Mouse (Mus musculus): ENCODE measurements around the gene Sprr2f.

Sprr2f gene

DNA sequence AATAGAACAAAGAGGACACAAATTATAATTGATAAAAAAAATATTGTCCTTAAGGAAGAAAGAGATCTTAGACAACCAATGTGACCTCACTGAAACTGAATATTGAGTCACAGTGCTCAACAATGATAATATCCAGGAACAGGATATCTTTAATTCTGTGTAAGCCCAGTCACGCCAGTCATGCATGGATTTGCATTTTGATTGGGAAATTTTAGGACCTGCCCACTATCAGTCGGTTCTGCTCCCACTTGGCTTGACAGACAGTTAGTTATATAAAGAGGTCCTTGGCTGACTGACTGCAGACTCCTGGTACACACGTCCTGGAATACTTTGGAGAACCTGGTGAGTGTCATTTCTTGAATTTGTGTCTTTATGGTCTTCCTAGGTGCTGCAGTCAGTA is at the start of gene Sprr2f:
Gene Sprr2f (plus strand): TSS at position 301 of the 400 bp plus-strand sequence.
- DNase-seq (ENCODE audit: low spot score in 2 of 2) = no peak

DNA sequence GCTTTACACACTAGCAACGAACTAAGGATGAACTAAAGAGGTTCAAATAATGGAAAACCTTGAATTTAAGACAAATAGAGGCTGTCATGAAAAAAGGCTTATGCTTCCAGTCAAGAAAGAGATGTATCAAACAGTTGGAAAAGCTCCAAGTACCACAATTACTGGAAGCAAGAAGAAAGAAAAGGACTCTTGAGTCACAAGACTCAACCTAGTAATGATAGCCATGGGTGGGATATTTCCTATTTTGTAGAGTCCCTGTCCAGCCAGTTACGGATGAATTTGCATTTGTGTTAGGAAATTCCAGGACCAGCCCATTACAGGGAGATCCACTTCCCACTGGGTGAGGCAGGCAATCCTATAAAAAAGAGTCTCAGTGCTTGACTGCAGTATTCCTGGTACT is 48.7 kb upstream of the Sprr2f start, which contains the start of gene Sprr2b:
Gene Sprr2b (plus strand): TSS at position 301 of the 400 bp plus-strand sequence.
- no peak for DNase-seq (ENCODE audit: low spot score in 2 of 2)

DNA sequence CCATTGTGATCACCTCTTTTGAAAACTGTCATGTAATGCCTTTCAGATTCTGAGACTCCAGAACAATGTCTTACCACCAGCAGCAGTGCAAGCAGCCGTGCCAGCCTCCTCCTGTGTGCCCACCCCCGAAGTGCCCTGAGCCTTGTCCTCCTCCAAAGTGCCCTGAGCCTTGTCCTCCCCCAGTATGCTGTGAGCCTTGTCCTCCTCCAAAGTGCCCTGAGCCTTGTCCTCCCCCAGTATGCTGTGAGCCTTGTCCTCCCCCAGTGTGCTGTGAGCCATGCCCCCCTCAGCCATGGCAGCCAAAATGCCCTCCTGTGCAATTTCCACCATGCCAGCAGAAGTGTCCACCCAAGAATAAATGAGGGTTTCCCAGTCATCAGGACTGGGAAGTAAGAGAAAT is 47.6 kb upstream of the Sprr2f start:
- DNase-seq (ENCODE audit: low spot score in 2 of 2) = no peak

DNA sequence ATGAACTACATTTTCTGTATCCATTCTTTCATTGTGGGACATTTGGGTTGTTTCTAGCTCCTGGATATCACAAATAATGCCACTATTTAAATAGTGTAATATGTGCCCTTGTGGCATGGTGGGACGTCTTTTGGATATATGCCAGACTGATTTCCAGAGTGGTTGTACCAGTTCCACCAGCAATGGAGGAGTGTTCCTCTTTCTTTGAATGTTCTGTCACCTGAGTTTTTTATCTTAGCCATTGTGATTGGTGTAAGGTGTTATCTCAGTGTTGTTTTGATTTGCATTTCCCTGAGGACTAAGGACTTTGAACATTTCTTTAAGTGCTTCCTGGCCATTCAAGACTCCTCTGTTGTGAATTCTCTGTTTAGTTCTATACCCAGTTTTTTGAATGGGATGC is 28.7 kb upstream of the Sprr2f start:
- DNase-seq (ENCODE audit: low spot score in 2 of 2) = no peak

- DNase-seq (ENCODE audit: low spot score in 2 of 2) = no peak
Observed at GRCm38 (mm10) chr3:92338840-92339239, 26.1 kb upstream of the Sprr2f start, which contains the start of gene Sprr2d. Gene Sprr2d (plus strand): TSS chr3:92339140.

DNA sequence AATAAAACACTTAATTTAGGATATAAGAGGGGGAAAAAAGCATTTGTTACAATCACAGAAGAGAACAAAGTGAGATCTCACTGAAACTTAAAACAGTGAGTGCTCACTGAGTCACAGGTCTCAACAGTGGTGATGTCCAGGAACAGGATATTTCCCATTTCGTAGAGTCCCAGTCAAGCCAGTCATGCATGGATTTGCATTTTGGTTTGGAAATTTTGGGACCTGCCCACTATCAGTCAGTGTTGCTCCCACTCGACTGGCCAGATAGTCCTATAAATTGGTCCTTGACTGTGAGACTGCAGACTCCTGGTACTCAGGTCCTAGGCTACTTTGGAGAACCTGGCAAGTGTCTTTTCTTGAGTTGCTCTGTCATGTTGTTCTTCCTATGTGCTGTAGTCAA is 13.1 kb upstream of the Sprr2f start, which contains the start of gene Sprr2e:
Gene Sprr2e (plus strand): TSS at position 301 of the 400 bp plus-strand sequence.
- no peak for DNase-seq (ENCODE audit: low spot score in 2 of 2)

GRCm38 (mm10) chr3:92361619-92362018 is 3.4 kb upstream of the Sprr2f start:
- no peak for DNase-seq (ENCODE audit: low spot score in 2 of 2)

- DNase-seq (ENCODE audit: low spot score in 2 of 2) = no peak
Observed at GRCm38 (mm10) chr3:92373613-92374012, 8.6 kb downstream of the Sprr2f start.

- no peak for DNase-seq (ENCODE audit: low spot score in 2 of 2)
Observed at GRCm38 (mm10) chr3:92385385-92385784, 20.4 kb downstream of the Sprr2f start, which contains the start of gene Sprr2h. Gene Sprr2h (plus strand): TSS chr3:92385685.

GRCm38 (mm10) chr3:92394301-92394700 is 29.3 kb downstream of the Sprr2f start:
- no peak for DNase-seq (ENCODE audit: low spot score in 2 of 2)

DNA sequence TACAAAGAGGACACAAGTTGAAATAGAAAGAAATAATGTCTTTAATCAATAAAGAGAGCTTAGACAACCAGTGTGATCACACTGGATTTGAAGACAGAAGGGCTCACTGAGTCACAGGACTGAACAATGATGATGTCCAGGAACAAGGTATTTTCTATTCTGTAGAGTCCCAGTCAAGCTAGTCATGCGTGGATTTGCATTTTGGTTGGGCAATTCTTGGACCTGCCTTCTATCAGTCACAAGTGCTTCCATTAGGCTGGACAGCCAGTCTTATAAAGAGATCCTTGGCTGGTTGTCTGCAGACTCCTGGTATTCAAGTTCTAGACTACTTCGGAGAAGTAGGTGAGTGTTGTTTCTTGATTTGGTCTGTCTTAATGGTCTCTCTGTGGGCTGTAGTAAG is 42.7 kb downstream of the Sprr2f start, which contains the start of gene Sprr2i:
Gene Sprr2i (plus strand): TSS at position 301 of the 400 bp plus-strand sequence.
- no peak for DNase-seq (ENCODE audit: low spot score in 2 of 2)
